Mouse (Mus musculus) gastrocnemius, adult 2 months (tissue): ENCODE data around the gene Foxn3. TPM values are rescaled to one million over a fixed set of nuclear protein-coding genes. Genes with fewer than 3 reads are reported as not detected.
A peak's percentile ranks its signal among the peaks of the same experiment; 100 is the strongest.

Experiments
- DNase-seq: peaks from one replicate; pipeline ENCODE4 v3.0.0; 2022
- H3K27ac ChIP-seq: fragments of 200-600 bp; 2 replicates; pipeline ENCODE4 v1.8.1; 2022; ENCODE audit warnings: mild to moderate bottlenecking
- H3K4me3 ChIP-seq: fragments of 200-600 bp; 2 replicates; pipeline ENCODE4 v1.8.1; 2022; ENCODE audit warnings: mild to moderate bottlenecking, moderate library complexity
- CTCF ChIP-seq: fragments of 200-600 bp; IDR thresholded peaks from 2 replicates; pipeline ENCODE4 v1.8.1; 2022; ENCODE audit warnings: antibody characterized with exemption, mild to moderate bottlenecking, moderate library complexity
- intact Hi-C: fragments of 180-260 bp; cut with DNase I; formaldehyde crosslinking; loops from one replicate; pipeline ENCODE4 v1.15.1; 2025
- long read RNA-seq, 2 experiments: library from polyadenylated mRNA; stranded (forward); transcript quantifications; one replicate each; pipeline ENCODE4 v2.0.0; 2021
- total RNA-seq, 2 experiments: library from RNA; stranded (reverse); gene quantifications; 2 replicates each; pipeline ENCODE4 v1.2.3; 2021

The Foxn3 gene
- 100 to 1,000 TPM; 190 to 201 TPM for total RNA-seq
- long read RNA-seq, experiment 1, transcript Foxn3-209 (6 exons, 2,882 nt): major isoform, 28 of 200 reads
- long read RNA-seq, experiment 1, partial matches to known transcripts: 4 of 200 reads
- long read RNA-seq, experiment 1, other reads (novel, unspliced or antisense): 166 of 200 reads
- long read RNA-seq, experiment 2, transcript Foxn3-209 (6 exons, 2,882 nt): major isoform, 35 of 230 reads
- long read RNA-seq, experiment 2, partial matches to known transcripts: 15 of 230 reads
- long read RNA-seq, experiment 2, other reads (novel, unspliced or antisense): 178 of 230 reads

- Histone ChIP-seq H3K4me3 (peak within 1 kb of the TSS; percentile 97), H3K27ac (peak within 1 kb of the TSS; percentile 97)
- intact Hi-C loops: loop anchor here (2.0 to 10.0 kb wide), 6 partner anchors 65 to 466 kb away; no protein-coding TSS in a partner anchor
- TF ChIP-seq CTCF: no peak
- peak; percentile 90 for DNase-seq
These were observed at the start of gene Foxn3 for GRCm38 (mm10) chr12:99563219-99564059. TSS of gene Foxn3 (minus strand) at chr12:99563582.

- intact Hi-C loops: no loop called here
- no peak for TF ChIP-seq CTCF
- no peak overlapping the region for H3K4me3 ChIP-seq
- H3K27ac ChIP-seq: no peak overlapping the region
- no peak for DNase-seq
These were observed 48.9 kb upstream of the Foxn3 start for GRCm38 (mm10) chr12:99612181-99612871.

GRCm38 (mm10) chr12:99610868-99611267 is 47.5 kb upstream of the Foxn3 start:
- DNase-seq: peak; percentile 31
- no peak for TF ChIP-seq CTCF
- Histone ChIP-seq H3K4me3 (no peak overlapping the region), H3K27ac (peak overlapping the region; percentile 86; the same call in 1 of the 2 replicates)
- intact Hi-C loops: no loop called here

- Histone ChIP-seq H3K4me3 (peak overlapping the region; percentile 33), H3K27ac (peak overlapping the region; percentile 86)
- intact Hi-C loops: no loop called here
- DNase-seq: no peak
- TF ChIP-seq CTCF: no peak
These were observed 46.9 kb upstream of the Foxn3 start for GRCm38 (mm10) chr12:99610069-99610815.

GRCm38 (mm10) chr12:99609643-99610042 is 46.3 kb upstream of the Foxn3 start:
- TF ChIP-seq CTCF: no peak
- Histone ChIP-seq H3K27ac (peak overlapping the region; percentile 86), H3K4me3 (no peak overlapping the region)
- peak; percentile 71 for DNase-seq
- intact Hi-C loops: loop anchor here (5.0 kb wide), 1 partner anchor 42 kb away; no protein-coding TSS in a partner anchor

- DNase-seq: no peak
- peak overlapping the region; percentile 86 for H3K27ac ChIP-seq
- intact Hi-C loops: loop anchor here (5.0 kb wide), 1 partner anchor 41 kb away; no protein-coding TSS in a partner anchor
- no peak overlapping the region for H3K4me3 ChIP-seq
- TF ChIP-seq CTCF: no peak
These were observed 45.0 kb upstream of the Foxn3 start for GRCm38 (mm10) chr12:99608279-99608955.

GRCm38 (mm10) chr12:99603381-99603780 is 40.0 kb upstream of the Foxn3 start:
- no peak for DNase-seq
- TF ChIP-seq CTCF: no peak
- intact Hi-C loops: no loop called here
- Histone ChIP-seq H3K4me3 (no peak overlapping the region), H3K27ac (no peak overlapping the region)

GRCm38 (mm10) chr12:99601841-99602240 is 38.5 kb upstream of the Foxn3 start:
- Histone ChIP-seq H3K4me3 (no peak overlapping the region), H3K27ac (no peak overlapping the region)
- no peak for DNase-seq
- intact Hi-C loops: no loop called here
- TF ChIP-seq CTCF: no peak

- Histone ChIP-seq H3K27ac (no peak overlapping the region), H3K4me3 (no peak overlapping the region)
- TF ChIP-seq CTCF: no peak
- intact Hi-C loops: no loop called here
- DNase-seq: no peak
These were observed 38.0 kb upstream of the Foxn3 start for GRCm38 (mm10) chr12:99601392-99601791.

GRCm38 (mm10) chr12:99599606-99600005 is 36.2 kb upstream of the Foxn3 start:
- peak overlapping the region; percentile 38 for H3K4me3 ChIP-seq
- intact Hi-C loops: no loop called here
- H3K27ac ChIP-seq: peak overlapping the region; percentile 46
- no peak for TF ChIP-seq CTCF
- DNase-seq: no peak

- no peak for TF ChIP-seq CTCF
- H3K27ac ChIP-seq: no peak overlapping the region
- DNase-seq: no peak
- intact Hi-C loops: no loop called here
- H3K4me3 ChIP-seq: no peak overlapping the region
These were observed 33.0 kb upstream of the Foxn3 start for GRCm38 (mm10) chr12:99596397-99596796.
